Mouse (Mus musculus) cerebellum, postnatal 10 days (tissue): ENCODE measurements around the gene Cyp4a32.

Experiments
- DNase-seq, 2 experiments: peaks; one replicate each; pipeline ENCODE4 v3.0.0; 2021; ENCODE audit warnings: mixed read lengths in 2 of 2

Cyp4a32 gene

GRCm38 (mm10) chr4:115657104-115657866 lies 56.5 kb downstream of the Cyp4a32 start:
- DNase-seq: peak; percentile 33 to 46

DNA sequence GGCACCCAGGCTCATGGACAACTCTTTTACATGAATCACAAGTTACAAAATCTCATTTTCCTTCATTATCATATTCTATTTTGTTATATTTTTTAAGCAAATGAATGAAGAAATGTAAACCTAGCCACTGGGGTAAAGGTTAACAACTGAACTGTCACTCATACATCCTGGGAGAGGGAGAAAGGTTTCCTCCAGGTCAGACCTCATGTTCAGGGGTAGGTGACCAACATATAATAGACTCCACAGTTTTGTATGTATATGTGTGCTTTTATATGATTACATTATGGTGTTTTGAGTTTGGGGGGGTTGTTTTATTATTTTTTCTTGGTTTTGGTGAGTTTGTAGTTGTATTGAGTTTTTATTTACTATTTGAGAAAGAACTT lies 57.1 kb downstream of the Cyp4a32 start:
- no peak for DNase-seq

- no peak for DNase-seq
Observed at GRCm38 (mm10) chr4:115659190-115659589, 58.4 kb downstream of the Cyp4a32 start.
